Mouse (Mus musculus) cerebellum, postnatal 10 days (tissue): ENCODE measurements at regions not wholly inside any gene's neighbourhood (a gene's known extent, or its start where the extent isn't known, plus 50 kb on each side); places are given as distances from the start of the nearest gene placed in this dataset.

Experiments
- DNase-seq, 2 experiments: peaks; one replicate each; pipeline ENCODE4 v3.0.0; 2021; ENCODE audit warnings: mixed read lengths in 2 of 2

GRCm38 (mm10) chrX:51913247-51913646, 59.3 kb downstream of the 1700080O16Rik start:
- peak; percentile 82 to 86 for DNase-seq

- DNase-seq: peak; percentile 2 to 6
These were observed 61.0 kb downstream of the 1700080O16Rik start for GRCm38 (mm10) chrX:51911566-51911965.

- no peak for DNase-seq
These were observed 62.0 kb downstream of the 1700080O16Rik start for GRCm38 (mm10) chrX:51910576-51910975.

GRCm38 (mm10) chrX:51898445-51898844, 74.1 kb downstream of the 1700080O16Rik start:
- no peak for DNase-seq

- DNase-seq: no peak
These were observed 75.5 kb downstream of the 1700080O16Rik start for GRCm38 (mm10) chrX:51897059-51897458.

GRCm38 (mm10) chrX:51895646-51896190, 76.9 kb downstream of the 1700080O16Rik start:
- peak in 1 of 2 experiments; percentile 9 for DNase-seq

- peak; percentile 50 for DNase-seq
These were observed 79.9 kb downstream of the 1700080O16Rik start for GRCm38 (mm10) chrX:51892716-51893115.

GRCm38 (mm10) chrX:51886129-51886528, 85.1 kb upstream of the Usp26 start:
- DNase-seq: no peak
